Mouse (Mus musculus) kidney, postnatal 25 days (tissue): ENCODE results near the gene Pknox2.

Experiments used
- DNase-seq, 2 experiments: peaks; one replicate each; pipeline ENCODE4 v3.0.0; 2021; ENCODE audit warnings: mixed read lengths in 2 of 2

The Pknox2 gene

GRCm38 (mm10) chr9:36933813-36934493, 213.3 kb downstream of the Pknox2 start:
- DNase-seq, result peak; percentile 61 to 65

- no peak for DNase-seq
These were observed 214.0 kb downstream of the Pknox2 start for GRCm38 (mm10) chr9:36932950-36933812.

- no peak for DNase-seq
These were observed 215.6 kb downstream of the Pknox2 start for GRCm38 (mm10) chr9:36931657-36932056.

- no peak for DNase-seq
These were observed 223.5 kb downstream of the Pknox2 start for GRCm38 (mm10) chr9:36923753-36924152.

GRCm38 (mm10) chr9:36921718-36922415, 225.3 kb downstream of the Pknox2 start:
- no peak for DNase-seq

- DNase-seq, result no peak
These were observed 227.7 kb downstream of the Pknox2 start for GRCm38 (mm10) chr9:36919472-36919871.

- DNase-seq, result no peak
These were observed 228.6 kb downstream of the Pknox2 start for GRCm38 (mm10) chr9:36918582-36918981.

GRCm38 (mm10) chr9:36916915-36917314, 230.3 kb downstream of the Pknox2 start:
- peak in 1 of 2 experiments; percentile 44 for DNase-seq

GRCm38 (mm10) chr9:36916362-36916761, 230.8 kb downstream of the Pknox2 start:
- DNase-seq, result peak; percentile 69 to 81

GRCm38 (mm10) chr9:36905452-36905851, 241.8 kb downstream of the Pknox2 start:
- no peak for DNase-seq

- no peak for DNase-seq
These were observed 246.7 kb downstream of the Pknox2 start for GRCm38 (mm10) chr9:36900464-36900863.

- DNase-seq, result no peak
These were observed 248.6 kb downstream of the Pknox2 start for GRCm38 (mm10) chr9:36898560-36898959.

- peak in 1 of 2 experiments; percentile 53 for DNase-seq
These were observed 252.1 kb downstream of the Pknox2 start for GRCm38 (mm10) chr9:36895009-36895693.

- no peak for DNase-seq
These were observed 253.0 kb downstream of the Pknox2 start for GRCm38 (mm10) chr9:36894242-36894641.

- DNase-seq, result no peak
These were observed 253.7 kb downstream of the Pknox2 start for GRCm38 (mm10) chr9:36893413-36893990.

GRCm38 (mm10) chr9:36890552-36890951, 256.7 kb downstream of the Pknox2 start:
- peak in 1 of 2 experiments; percentile 39 for DNase-seq

- peak in 1 of 2 experiments; percentile 40 for DNase-seq
These were observed 262.0 kb downstream of the Pknox2 start for GRCm38 (mm10) chr9:36885237-36885636.

GRCm38 (mm10) chr9:36883569-36883968, 263.6 kb downstream of the Pknox2 start:
- no peak for DNase-seq

- DNase-seq, result no peak
These were observed 265.0 kb downstream of the Pknox2 start for GRCm38 (mm10) chr9:36882034-36882745.

- DNase-seq, result no peak
These were observed 265.6 kb downstream of the Pknox2 start for GRCm38 (mm10) chr9:36881615-36882014.

GRCm38 (mm10) chr9:36876787-36877186, 270.4 kb downstream of the Pknox2 start:
- DNase-seq, result no peak

- no peak for DNase-seq
These were observed 270.9 kb downstream of the Pknox2 start for GRCm38 (mm10) chr9:36876313-36876712.
